Mouse (Mus musculus) neural tube, embryonic 12.5 days (tissue): ENCODE data around the gene Kcnma1. TPM values are rescaled to one million over a fixed set of nuclear protein-coding genes. Genes with fewer than 3 reads are reported as not detected.

Experiments used
- ATAC-seq: fragments of 200-750 bp; cut with Nextera tagmentation; 2 replicates; pipeline ENCODE4 v1.8.0; 2017; ENCODE audit warnings: low read depth, mild to moderate bottlenecking, moderate TSS enrichment, moderate library complexity; ENCODE audit not compliant: low FRiP score
- H3K27ac ChIP-seq: fragments of 300-500 bp; sonication (generic); 2 replicates; pipeline ENCODE4 v1.5.1; 2016
- H3K27me3 ChIP-seq: fragments of 300-500 bp; sonication (generic); replicated peaks from 2 replicates; pipeline ENCODE4 v1.6.1; 2016; ENCODE audit warnings: mild to moderate bottlenecking
- H3K36me3 ChIP-seq: fragments of 300-500 bp; sonication (generic); 2 replicates; pipeline ENCODE4 v1.6.1; 2016; ENCODE audit warnings: mild to moderate bottlenecking
- H3K4me1 ChIP-seq: fragments of 300-500 bp; sonication (generic); 2 replicates; pipeline ENCODE4 v1.6.1; 2016
- H3K4me2 ChIP-seq: fragments of 300-500 bp; sonication (generic); replicated peaks from 2 replicates; pipeline ENCODE4 v1.6.1; 2016; ENCODE audit warnings: mild to moderate bottlenecking
- H3K4me3 ChIP-seq: fragments of 300-500 bp; sonication (generic); 2 replicates; pipeline ENCODE4 v1.5.1; 2016
- H3K9ac ChIP-seq: fragments of 300-500 bp; sonication (generic); 2 replicates; pipeline ENCODE4 v1.6.1; 2016; ENCODE audit warnings: mild to moderate bottlenecking
- H3K9me3 ChIP-seq: fragments of 300-500 bp; sonication (generic); 2 replicates; pipeline ENCODE4 v1.6.1; 2016; ENCODE audit warnings: mild to moderate bottlenecking
- WGBS: fragments of 180-500 bp; shearing (Covaris S2); methylation state at CpG from one replicate; pipeline ENCODE4 v1.1.7; 2016; 5-methylcytosine and 5-hydroxymethylcytosine counted together
- polyA plus RNA-seq: library from polyadenylated mRNA; unstranded; fragments of >200 nt; fragmentation: Nextera tagmentation; extraction: Ambion mirVana; gene quantifications from 2 replicates; pipeline ENCODE4 v1.2.1, GENCODE M21; 2016

Gene Kcnma1
- polyA plus RNA-seq, 1 experiment from 2014 or later, result 6.5 TPM

DNA sequence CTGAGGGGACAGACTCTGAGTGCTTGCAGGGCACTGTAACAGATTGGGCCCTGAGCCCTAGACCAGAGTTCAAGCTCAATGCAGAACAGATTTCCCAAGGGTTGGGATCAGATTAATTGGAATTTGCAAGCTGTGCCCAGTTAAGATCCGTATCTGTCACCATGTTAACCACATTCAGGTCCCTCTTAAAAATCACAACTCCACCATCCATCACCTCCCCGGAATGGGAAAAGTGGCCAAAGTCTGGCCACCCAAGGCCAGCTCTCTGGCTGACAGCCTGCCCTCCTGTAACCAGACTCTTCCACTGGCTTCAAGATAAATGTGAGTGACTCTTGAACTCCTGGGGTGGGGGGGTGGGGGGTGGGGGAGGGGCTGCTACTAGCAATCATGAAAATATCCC is 70.4 kb downstream of the Kcnma1 start:
- Histone ChIP-seq H3K4me3 (no peak overlapping the region), H3K9ac (no peak overlapping the region), H3K36me3 (no peaks in the 10 kb centered on the region), H3K4me2 (no peak overlapping the region), H3K4me1 (no peaks in the 10 kb centered on the region), H3K27ac (no peak overlapping the region), H3K9me3 (no peaks in the 10 kb centered on the region), H3K27me3 (no peaks in the 10 kb centered on the region)
- WGBS, result 50% methylated on average over 2 of the region's 2 CpGs
- no peak for ATAC-seq

DNA sequence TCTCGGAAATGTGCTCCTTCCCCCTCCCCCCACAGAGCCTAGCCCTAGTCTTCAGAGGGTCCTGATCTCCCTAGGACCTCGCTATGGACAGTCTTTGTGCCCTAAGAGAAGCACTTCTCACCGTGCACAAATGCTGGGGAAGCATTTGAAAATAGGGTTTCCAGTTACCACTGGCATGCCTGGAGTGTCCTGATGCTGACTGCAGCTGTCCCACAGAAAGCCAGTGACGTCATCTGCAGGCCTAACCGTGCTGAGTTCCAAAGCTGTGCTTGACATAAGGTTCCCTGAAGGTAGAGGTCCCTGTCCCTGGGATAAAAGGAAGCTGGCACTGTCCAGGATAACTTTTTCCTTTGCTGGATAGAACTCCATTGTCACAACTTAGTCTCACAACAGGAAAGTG is 71.1 kb downstream of the Kcnma1 start:
- no peak overlapping the region for H3K27ac ChIP-seq
- no peak overlapping the region for H3K9ac ChIP-seq
- H3K36me3 ChIP-seq, result no peaks in the 10 kb centered on the region
- H3K27me3 ChIP-seq, result no peaks in the 10 kb centered on the region
- H3K4me1 ChIP-seq, result no peaks in the 10 kb centered on the region
- no peak overlapping the region for H3K4me2 ChIP-seq
- WGBS, result 66% methylated on average over 5 of the region's 5 CpGs
- H3K9me3 ChIP-seq, result no peaks in the 10 kb centered on the region
- no peak overlapping the region for H3K4me3 ChIP-seq
- no peak for ATAC-seq

DNA sequence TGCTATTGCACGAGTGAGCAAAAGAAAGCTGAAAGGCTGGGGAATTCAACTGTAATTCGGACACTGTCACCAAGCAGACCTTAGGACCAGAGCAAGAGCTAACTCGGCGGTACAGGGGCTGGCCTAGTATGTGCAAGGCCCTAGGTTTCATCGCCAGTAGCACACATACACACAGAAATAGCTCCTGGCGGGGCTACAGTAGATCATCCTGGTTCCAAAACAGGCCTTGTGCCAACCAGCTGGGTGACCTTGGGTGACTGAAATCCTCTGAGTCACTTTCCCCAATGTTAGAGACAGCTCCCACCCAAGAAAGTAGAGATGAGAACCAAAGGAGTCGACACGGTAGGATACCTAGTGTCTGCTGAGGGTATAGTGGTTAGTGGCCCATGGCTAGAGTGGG is 72.2 kb downstream of the Kcnma1 start:
- Histone ChIP-seq H3K36me3 (no peaks in the 10 kb centered on the region), H3K4me1 (no peaks in the 10 kb centered on the region), H3K9ac (no peak overlapping the region), H3K4me2 (no peak overlapping the region), H3K27me3 (no peaks in the 10 kb centered on the region), H3K4me3 (no peak overlapping the region), H3K27ac (no peak overlapping the region), H3K9me3 (no peaks in the 10 kb centered on the region)
- ATAC-seq, result no peak
- WGBS, result 88% methylated on average over 8 of the region's 8 CpGs

DNA sequence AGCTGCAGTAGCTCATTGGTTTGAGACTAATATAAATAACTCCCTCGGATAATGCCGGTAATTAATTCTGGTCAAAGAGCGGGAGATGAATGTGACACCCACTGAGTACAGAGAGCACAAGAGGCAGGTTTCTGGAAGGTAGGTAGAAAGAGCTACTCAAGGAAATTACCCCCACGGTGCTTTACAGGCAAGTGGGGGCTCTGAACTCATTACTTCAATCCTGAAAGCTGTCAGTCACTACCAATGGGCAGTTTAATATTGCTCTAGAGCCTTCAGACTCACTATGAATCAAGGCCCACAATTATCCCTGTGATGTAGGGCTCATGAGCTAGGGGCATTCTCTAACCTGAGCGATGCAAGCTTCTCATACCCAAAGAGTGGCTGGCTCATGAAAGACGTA is 79.3 kb downstream of the Kcnma1 start:
- ATAC-seq, result no peak
- Histone ChIP-seq H3K36me3 (no peaks in the 10 kb centered on the region), H3K4me1 (no peaks in the 10 kb centered on the region), H3K9ac (no peak overlapping the region), H3K9me3 (no peaks in the 10 kb centered on the region), H3K27me3 (no peaks in the 10 kb centered on the region), H3K27ac (no peak overlapping the region), H3K4me3 (no peak overlapping the region), H3K4me2 (no peak overlapping the region)
- 70% methylated on average over 6 of the region's 6 CpGs for WGBS

DNA sequence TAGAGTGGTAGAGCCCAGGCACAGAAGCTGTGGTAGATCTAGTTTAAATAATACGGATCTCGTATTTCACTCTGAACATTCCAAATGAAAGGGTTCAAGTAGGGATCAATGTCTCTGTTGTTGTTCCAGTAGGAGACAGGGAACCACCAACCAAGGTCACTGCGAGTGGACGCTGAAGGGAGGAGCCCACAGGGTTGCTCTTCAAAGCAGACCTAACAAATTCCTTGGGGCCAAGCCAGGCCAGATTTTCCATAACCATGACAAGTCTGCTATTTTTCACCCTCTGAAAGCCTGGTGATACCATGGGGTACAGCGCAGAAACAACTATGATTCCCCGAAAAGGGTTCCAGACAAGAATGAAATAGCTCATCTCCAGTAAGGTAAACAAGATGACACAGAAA is 82.6 kb downstream of the Kcnma1 start:
- no peaks in the 10 kb centered on the region for H3K9me3 ChIP-seq
- WGBS, result 81% methylated on average over 6 of the region's 6 CpGs
- ATAC-seq, result no peak

DNA sequence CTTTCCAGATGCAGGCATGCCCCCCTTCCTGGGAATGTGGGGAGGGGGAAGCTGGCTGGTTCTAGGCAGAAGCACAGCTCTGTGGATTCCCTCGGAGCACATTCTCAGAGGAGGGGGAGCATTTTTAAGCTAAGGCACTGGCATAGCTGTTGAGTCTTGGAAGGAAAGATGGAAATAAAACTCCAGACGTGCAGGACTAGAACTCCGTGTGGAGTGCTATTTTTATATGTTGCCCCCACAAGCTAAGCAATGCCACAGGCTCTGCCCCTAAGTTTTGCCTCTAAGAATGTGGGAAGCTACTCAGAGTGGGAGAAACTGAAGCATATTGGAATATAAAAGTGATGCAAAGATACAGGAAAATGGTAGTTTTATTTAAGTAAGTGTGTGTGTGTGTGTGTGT is 85.1 kb downstream of the Kcnma1 start:
- WGBS, result 93% methylated on average over 3 of the region's 3 CpGs
- Histone ChIP-seq H3K4me2 (no peak overlapping the region), H3K36me3 (no peaks in the 10 kb centered on the region), H3K4me3 (no peak overlapping the region), H3K9me3 (no peaks in the 10 kb centered on the region), H3K9ac (no peak overlapping the region), H3K4me1 (no peaks in the 10 kb centered on the region), H3K27ac (no peak overlapping the region), H3K27me3 (no peaks in the 10 kb centered on the region)
- no peak for ATAC-seq

More for the DNA sequence above, 82.6 kb downstream of the Kcnma1 start:
- Histone ChIP-seq H3K36me3 (no peaks in the 10 kb centered on the region), H3K4me1 (no peaks in the 10 kb centered on the region), H3K4me3 (no peak overlapping the region), H3K27ac (no peak overlapping the region), H3K27me3 (no peaks in the 10 kb centered on the region), H3K4me2 (no peak overlapping the region), H3K9ac (no peak overlapping the region)

DNA sequence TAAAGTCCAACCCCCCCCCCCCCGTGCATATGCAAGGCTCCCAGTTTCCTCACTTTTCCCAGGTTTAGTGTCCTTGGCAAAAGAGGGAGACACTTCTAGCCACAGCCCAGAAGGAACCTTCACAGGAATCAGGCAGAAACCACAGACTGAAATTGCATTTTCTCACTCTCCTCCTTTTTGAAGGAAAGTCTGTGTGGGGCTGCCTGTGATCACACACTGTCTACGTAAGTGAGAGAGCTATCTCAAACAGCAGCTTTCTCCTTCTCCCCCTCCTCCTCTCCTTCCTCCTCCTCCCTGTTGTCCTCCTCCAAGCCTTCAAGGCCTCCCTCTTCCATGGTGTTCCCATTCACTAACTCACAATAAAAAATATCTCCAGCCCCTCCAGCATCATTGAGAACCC is 90.9 kb downstream of the Kcnma1 start:
- Histone ChIP-seq H3K4me3 (no peak overlapping the region), H3K9ac (no peak overlapping the region), H3K4me1 (no peaks in the 10 kb centered on the region), H3K27me3 (no peaks in the 10 kb centered on the region), H3K4me2 (no peak overlapping the region), H3K27ac (no peak overlapping the region), H3K36me3 (no peaks in the 10 kb centered on the region), H3K9me3 (no peaks in the 10 kb centered on the region)
- WGBS, result 97% methylated on average over 2 of the region's 2 CpGs
- no peak for ATAC-seq

DNA sequence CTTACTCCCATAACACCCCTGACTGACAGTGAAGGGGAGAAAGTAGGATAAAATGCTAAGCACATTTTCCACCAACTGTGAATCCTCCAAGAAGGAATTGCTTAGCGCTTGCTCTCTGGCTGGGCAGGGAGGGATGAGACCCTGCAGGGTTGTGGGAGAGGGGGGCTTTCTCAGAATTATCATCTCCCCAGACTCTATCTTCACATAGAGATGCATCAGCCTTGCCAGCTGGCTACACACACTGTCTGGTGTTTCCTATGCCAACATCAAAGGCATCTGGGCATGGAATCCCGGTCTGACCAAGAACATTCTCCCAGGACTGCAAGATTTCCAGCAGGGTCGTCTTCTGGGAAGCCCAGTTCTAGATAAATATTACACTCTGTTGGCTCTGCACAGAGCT is 91.5 kb downstream of the Kcnma1 start:
- Histone ChIP-seq H3K36me3 (no peaks in the 10 kb centered on the region), H3K4me3 (no peak overlapping the region), H3K4me2 (no peak overlapping the region), H3K9ac (no peak overlapping the region), H3K27me3 (no peaks in the 10 kb centered on the region), H3K4me1 (no peaks in the 10 kb centered on the region), H3K27ac (no peak overlapping the region), H3K9me3 (no peaks in the 10 kb centered on the region)
- 88% methylated on average over 3 of the region's 3 CpGs for WGBS
- no peak for ATAC-seq

DNA sequence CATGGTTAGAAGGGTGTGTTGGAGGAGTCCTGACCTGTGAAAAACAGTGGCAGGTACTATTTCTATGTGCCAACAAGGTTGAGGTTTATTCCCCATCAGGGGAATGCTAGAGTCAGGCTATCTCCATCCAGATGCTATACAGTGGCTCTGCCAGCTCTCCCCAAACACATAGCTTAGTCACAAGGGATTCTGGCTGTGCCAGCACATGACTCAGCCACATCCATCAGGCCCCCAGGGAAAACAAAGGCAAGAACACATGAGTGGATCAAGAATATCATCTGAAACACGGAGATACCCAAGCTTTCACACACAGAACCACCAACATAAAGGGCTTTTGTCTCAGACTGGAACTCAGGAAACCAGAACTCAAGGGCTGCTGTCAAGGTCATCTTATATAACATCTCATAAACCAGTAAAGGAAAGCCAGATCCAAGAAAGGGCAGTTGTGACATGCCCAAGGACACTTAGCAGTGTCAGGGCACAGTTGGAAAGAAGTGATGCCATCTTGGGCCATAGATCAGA is 103.1 kb downstream of the Kcnma1 start:
- 74% methylated on average over 1 of the region's 1 CpGs for WGBS
- Histone ChIP-seq H3K9ac (no peak overlapping the region), H3K27me3 (no peaks in the 10 kb centered on the region), H3K27ac (no peak overlapping the region), H3K4me1 (no peaks in the 10 kb centered on the region), H3K36me3 (no peaks in the 10 kb centered on the region), H3K4me3 (no peak overlapping the region), H3K9me3 (no peaks in the 10 kb centered on the region), H3K4me2 (no peak overlapping the region)
- no peak for ATAC-seq

DNA sequence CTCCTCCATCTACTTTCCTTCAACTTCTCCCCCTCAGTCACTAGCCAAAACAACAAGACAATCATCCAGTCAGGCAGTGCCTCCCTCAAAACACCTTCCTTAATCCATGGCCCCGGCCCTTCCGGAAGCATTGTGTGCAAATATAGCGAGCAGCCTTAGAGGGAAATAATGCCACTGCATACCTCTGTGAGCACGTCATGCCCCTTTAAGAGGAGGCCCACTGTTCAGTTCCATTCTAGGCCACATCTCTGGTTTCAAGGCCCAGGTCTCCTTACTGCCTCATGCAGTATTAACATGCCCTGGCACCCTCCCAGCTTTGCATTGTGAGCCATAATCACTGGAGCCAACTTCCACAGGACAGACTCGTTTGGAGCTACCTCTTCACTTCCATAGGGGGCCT is 105.7 kb downstream of the Kcnma1 start:
- Histone ChIP-seq H3K9me3 (no peaks in the 10 kb centered on the region), H3K36me3 (no peaks in the 10 kb centered on the region), H3K4me1 (no peaks in the 10 kb centered on the region), H3K9ac (no peak overlapping the region), H3K4me2 (no peak overlapping the region), H3K27ac (no peak overlapping the region), H3K27me3 (no peaks in the 10 kb centered on the region), H3K4me3 (no peak overlapping the region)
- WGBS, result 87% methylated on average over 5 of the region's 5 CpGs
- no peak for ATAC-seq

DNA sequence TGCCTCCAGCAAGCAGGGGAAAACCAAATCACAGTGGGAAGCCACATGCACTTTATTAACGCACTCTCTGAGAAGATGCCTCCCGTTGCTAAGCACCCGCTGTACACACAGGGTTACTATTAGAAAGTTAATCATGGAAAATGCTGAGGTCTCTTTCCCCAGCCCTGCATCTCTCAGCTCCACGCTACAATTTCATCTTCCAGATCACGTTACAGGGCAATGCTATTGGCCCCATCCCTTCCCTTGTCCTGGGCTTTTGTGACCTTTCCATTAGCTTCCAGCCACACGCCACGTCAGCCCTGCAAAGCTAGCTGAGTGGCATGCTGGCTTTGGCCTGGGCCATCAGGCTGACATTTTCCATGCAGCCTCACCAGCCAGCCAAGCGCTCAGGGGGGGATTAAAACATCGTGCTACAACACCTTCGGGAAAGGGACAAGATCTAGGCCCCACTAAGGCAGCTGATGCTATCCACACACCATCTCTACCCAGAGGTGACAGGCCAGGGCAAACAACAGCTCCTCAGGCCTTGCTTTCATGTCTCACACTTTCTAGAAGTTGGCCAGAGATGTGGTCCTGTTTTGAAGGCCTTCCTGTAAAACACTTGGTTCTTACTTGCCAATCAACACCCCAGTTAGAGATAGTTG is 111.5 kb downstream of the Kcnma1 start:
- ATAC-seq, result no peak
- H3K4me1 ChIP-seq, result peaks cover 10% of the 10 kb centered on the region
- H3K36me3 ChIP-seq, result no peaks in the 10 kb centered on the region
- H3K27ac ChIP-seq, result no peak overlapping the region; the same call in 1 of the 2 replicates
- H3K4me3 ChIP-seq, result no peak overlapping the region
- H3K4me2 ChIP-seq, result no peak overlapping the region
- no peaks in the 10 kb centered on the region for H3K27me3 ChIP-seq
- no peak overlapping the region for H3K9ac ChIP-seq
- H3K9me3 ChIP-seq, result no peaks in the 10 kb centered on the region
- WGBS, result 41% methylated on average over 10 of the region's 10 CpGs

DNA sequence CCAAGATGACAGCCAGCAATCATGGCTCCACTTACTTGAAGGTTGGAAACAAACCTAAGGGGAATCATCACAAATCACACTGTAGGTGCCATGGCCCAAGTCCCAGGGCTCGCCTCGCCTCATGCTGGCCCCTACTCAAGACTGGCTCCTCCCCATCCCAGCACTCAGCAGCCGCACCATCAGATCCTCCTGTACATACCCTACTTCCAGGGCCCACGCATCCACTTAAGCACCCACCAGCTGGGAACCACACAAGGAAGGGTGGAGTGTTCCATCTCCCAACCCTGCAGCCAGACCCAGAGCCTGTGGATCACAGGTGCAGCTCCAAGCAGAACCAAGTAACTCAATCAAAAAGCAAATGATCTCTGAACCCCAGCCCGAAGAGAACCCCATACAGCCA is 114.8 kb downstream of the Kcnma1 start:
- Histone ChIP-seq H3K4me2 (no peak overlapping the region), H3K4me1 (peaks cover 10% of the 10 kb centered on the region), H3K27ac (no peak overlapping the region), H3K9ac (no peak overlapping the region), H3K36me3 (no peaks in the 10 kb centered on the region), H3K27me3 (no peaks in the 10 kb centered on the region), H3K4me3 (no peak overlapping the region), H3K9me3 (no peaks in the 10 kb centered on the region)
- WGBS, result 86% methylated on average over 5 of the region's 5 CpGs
- no peak for ATAC-seq

DNA sequence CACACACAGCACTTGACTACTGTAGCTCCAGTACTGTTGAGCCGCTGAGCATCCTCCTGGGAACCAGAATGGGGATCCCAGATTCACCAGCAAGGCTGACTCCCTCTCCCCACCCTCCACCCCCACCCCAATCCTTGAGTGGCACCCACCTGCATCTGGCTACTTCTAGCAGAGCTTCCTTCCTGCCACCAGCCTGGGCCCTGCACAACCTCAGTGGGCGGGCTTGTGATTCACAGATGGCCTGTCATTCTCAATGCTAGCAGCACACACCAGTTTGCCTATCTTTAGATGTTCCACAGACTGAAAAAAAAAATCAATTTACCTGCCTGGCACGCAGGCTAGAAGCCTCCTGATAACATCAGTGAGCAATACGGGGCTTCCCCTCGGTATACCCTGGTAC is 116.5 kb downstream of the Kcnma1 start:
- Histone ChIP-seq H3K4me2 (no peak overlapping the region), H3K27ac (no peak overlapping the region), H3K36me3 (no peaks in the 10 kb centered on the region), H3K9me3 (no peaks in the 10 kb centered on the region), H3K9ac (no peak overlapping the region), H3K4me1 (peaks cover 6% of the 10 kb centered on the region), H3K4me3 (no peak overlapping the region), H3K27me3 (no peaks in the 10 kb centered on the region)
- no peak for ATAC-seq
- 92% methylated on average over 5 of the region's 5 CpGs for WGBS
